Mouse (Mus musculus) liver, embryonic 15.5 days (tissue): ENCODE measurements around the gene Dhrs13. TPM values are rescaled to one million over a fixed set of nuclear protein-coding genes. Genes with fewer than 3 reads are reported as not detected.

Experiments used
- ATAC-seq: fragments of 200-750 bp; cut with Nextera tagmentation; 2 replicates; pipeline ENCODE4 v1.8.0; 2017; ENCODE audit warnings: moderate number of reproducible peaks, mild to moderate bottlenecking, moderate library complexity; ENCODE audit not compliant: insufficient read depth
- H3K27ac ChIP-seq: fragments of 300-500 bp; sonication (generic); replicated peaks from 2 replicates; pipeline ENCODE4 v1.5.1; 2015; ENCODE audit warnings: mild to moderate bottlenecking, inconsistent platforms
- H3K27me3 ChIP-seq: fragments of 300-500 bp; sonication (generic); 2 replicates; pipeline ENCODE4 v1.6.1; 2015; ENCODE audit warnings: mild to moderate bottlenecking, inconsistent platforms
- H3K36me3 ChIP-seq: fragments of 300-500 bp; sonication (generic); replicated peaks from 2 replicates; pipeline ENCODE4 v1.6.1; 2015; ENCODE audit warnings: moderate library complexity, mild to moderate bottlenecking, inconsistent platforms
- H3K4me1 ChIP-seq: fragments of 300-500 bp; sonication (generic); replicated peaks from 2 replicates; pipeline ENCODE4 v1.6.1; 2015; ENCODE audit warnings: inconsistent platforms
- H3K4me2 ChIP-seq: fragments of 300-500 bp; sonication (generic); 2 replicates; pipeline ENCODE4 v1.6.1; 2015; ENCODE audit warnings: moderate library complexity, mild to moderate bottlenecking, inconsistent platforms
- H3K4me3 ChIP-seq: fragments of 300-500 bp; sonication (generic); replicated peaks from 2 replicates; pipeline ENCODE4 v1.5.1; 2015; ENCODE audit warnings: mild to moderate bottlenecking, inconsistent platforms
- H3K9ac ChIP-seq: fragments of 300-500 bp; sonication (generic); 2 replicates; pipeline ENCODE4 v1.6.1; 2015; ENCODE audit warnings: moderate library complexity, mild to moderate bottlenecking, inconsistent platforms
- H3K9me3 ChIP-seq: fragments of 300-500 bp; sonication (generic); replicated peaks from 2 replicates; pipeline ENCODE4 v1.6.1; 2016; ENCODE audit warnings: inconsistent platforms
- WGBS: fragments of 180-500 bp; shearing (Covaris S2); methylation state at CpG from one replicate; pipeline ENCODE4 v1.1.7; 2015; ENCODE audit warnings: mixed read lengths; ENCODE audit not compliant: insufficient replicate concordance; 5-methylcytosine and 5-hydroxymethylcytosine counted together
- polyA plus RNA-seq: library from polyadenylated mRNA; unstranded; fragments of >200 nt; fragmentation: Nextera tagmentation; extraction: Ambion mirVana; gene quantifications from 2 replicates; pipeline ENCODE4 v1.2.1, GENCODE M21; 2015

The Dhrs13 gene
- polyA plus RNA-seq, 1 experiment from 2014 or later = 14.9 TPM

DNA sequence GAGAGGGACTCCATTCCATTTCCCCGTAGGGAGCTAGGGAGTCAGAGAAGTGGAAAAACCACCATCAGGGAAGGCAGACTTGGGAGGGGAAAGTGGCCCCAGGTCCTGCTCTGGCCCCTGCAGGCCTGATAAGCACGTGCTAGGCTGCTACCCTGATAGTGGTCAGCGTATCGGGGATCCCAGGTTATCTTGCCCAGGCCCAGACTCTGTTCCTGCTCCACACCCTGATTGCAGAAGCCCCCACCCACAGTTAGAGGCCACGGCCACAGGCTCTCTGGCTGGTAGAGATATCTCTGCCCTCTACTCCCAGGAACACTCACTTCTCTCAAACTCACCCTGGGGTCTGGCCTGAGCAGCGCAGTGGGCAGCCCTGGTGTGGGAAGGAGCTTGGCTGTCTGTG is 37.6 kb downstream of the Dhrs13 start:
- peaks cover 25% of the 10 kb centered on the region for H3K36me3 ChIP-seq
- H3K9ac ChIP-seq = peak overlapping the region; percentile 90
- H3K4me1 ChIP-seq = peaks cover 67% of the 10 kb centered on the region
- WGBS = 21% methylated on average over 6 of the region's 6 CpGs
- peak overlapping the region; percentile 78 for H3K4me2 ChIP-seq
- no peaks in the 10 kb centered on the region for H3K9me3 ChIP-seq
- H3K27me3 ChIP-seq = no peaks in the 10 kb centered on the region
- H3K27ac ChIP-seq = peak overlapping the region; percentile 100
- ATAC-seq = peak; percentile 71
- peak overlapping the region; percentile 69 for H3K4me3 ChIP-seq

DNA sequence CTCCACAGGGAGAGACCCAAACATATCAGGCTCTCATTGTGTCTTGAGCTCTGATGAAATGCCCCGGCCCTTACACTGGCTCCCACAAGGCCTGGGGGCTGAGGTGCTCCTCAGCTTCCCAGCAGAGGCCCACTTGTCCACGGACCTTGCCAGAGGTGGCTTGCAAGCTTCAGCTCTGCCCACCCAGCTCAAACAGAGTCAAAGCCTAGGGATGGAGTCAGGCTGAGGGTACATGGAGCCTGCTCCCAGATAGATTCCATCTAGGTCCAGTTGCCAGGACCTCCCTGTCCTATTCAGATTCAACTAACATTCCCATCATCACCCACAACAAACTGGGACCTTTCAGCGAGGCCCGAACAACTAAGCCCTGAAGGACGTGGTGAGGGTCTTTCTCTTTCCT is 39.9 kb downstream of the Dhrs13 start:
- H3K9me3 ChIP-seq = no peaks in the 10 kb centered on the region
- 37% methylated on average over 5 of the region's 5 CpGs for WGBS
- peaks cover 48% of the 10 kb centered on the region for H3K36me3 ChIP-seq
- H3K27me3 ChIP-seq = no peaks in the 10 kb centered on the region
- peak overlapping the region; percentile 69 for H3K4me3 ChIP-seq
- H3K27ac ChIP-seq = peak overlapping the region; percentile 100
- H3K4me1 ChIP-seq = peaks cover 67% of the 10 kb centered on the region
- no peak for ATAC-seq
- H3K4me2 ChIP-seq = peak overlapping the region; percentile 78
- H3K9ac ChIP-seq = peak overlapping the region; percentile 90

DNA sequence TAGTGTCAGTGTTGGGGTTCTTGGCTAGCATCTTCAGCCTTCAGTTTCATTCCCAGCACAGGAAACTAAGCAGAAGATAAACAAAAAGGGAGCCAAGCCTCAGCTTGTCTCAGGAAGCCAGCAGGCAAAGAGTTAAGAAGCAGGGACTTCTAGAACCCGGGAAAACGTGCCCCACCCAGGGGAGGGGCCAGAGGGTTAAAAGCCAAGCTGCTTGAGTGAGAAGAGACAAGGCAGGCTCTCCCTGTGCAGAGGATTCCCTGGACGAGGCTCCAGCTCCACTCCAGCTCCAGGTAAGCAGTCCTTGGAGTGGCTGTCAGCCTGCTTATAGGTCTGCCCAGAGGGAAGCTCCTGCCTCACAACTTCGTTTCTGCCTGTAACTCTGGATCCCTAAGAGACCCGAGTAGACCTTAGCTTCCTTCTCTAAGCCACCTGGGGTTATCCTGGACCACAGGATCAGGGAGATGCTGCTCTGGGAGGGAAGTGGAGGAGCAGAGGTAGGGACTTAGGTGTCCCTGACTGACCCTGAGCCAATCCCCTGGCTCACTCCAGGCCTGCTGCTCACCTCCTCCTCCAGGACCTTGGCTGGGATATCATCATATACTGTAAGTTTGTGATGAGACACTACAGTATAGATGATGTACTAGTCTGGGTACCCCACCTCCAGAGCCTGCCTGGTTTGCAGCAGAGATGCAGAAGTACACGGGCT is 40.5 kb downstream of the Dhrs13 start:
- 5% methylated on average over 6 of the region's 6 CpGs for WGBS
- peak overlapping the region; percentile 90 for H3K9ac ChIP-seq
- peak overlapping the region; percentile 69 for H3K4me3 ChIP-seq
- no peaks in the 10 kb centered on the region for H3K27me3 ChIP-seq
- peaks cover 54% of the 10 kb centered on the region for H3K36me3 ChIP-seq
- H3K4me2 ChIP-seq = peak overlapping the region; percentile 78
- peaks cover 62% of the 10 kb centered on the region for H3K4me1 ChIP-seq
- ATAC-seq = peak; percentile 11
- H3K27ac ChIP-seq = peak overlapping the region; percentile 100
- H3K9me3 ChIP-seq = no peaks in the 10 kb centered on the region

DNA sequence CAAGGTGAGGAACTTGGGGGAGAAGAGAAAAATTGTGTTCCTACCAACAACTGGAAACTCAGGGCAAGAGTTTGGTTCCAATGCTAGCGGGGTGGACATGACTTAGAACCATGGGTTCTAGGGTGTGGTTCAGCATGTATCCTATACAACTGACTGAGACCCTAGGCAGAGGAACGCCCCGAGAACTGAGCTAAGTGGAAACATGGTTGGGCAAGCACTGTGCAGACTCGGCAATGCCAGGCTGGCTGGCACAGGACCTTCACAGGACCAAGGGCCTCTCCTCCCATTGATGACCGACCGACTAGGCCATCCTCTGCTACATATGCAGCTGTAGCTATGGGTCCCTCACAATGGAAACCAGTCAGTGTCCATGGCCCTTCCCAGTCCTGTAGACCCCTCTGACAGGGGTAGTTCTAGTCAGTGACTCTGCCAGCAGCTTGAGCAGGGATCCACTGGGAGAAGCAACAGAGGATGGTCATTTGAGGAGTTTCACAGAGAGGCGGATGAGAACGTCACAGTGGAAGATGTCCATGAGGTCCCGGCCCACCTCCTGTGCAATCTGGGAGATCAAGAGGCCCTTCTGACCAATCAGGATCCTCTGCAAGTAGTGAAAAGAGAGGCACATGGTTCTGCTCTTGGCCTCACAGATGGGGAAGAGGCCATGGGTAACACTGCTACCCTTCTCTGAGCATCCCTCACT is 41.6 kb downstream of the Dhrs13 start:
- Histone ChIP-seq H3K4me3 (peak overlapping the region; percentile 69), H3K4me1 (peaks cover 60% of the 10 kb centered on the region)

DNA sequence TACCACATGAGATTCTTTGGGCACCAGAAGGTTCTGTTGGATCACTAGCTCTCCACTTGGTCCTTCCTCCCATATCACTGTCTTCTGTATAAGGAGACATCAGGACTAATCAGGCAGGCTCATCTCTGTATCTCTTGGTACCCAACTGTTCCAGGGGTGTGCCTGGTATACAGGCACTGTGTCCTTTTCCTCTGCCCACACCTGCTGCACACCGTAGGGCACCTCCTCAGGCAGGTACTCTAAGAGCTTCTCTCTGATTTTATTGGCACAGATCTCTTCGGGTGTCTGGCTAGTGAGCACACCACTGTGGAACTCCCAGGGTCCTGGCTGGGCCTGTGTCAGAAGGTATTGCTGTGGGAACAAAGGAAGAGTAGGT is 42.2 kb downstream of the Dhrs13 start:
- H3K36me3 ChIP-seq = peaks cover 62% of the 10 kb centered on the region
- peak overlapping the region; percentile 78 for H3K4me2 ChIP-seq
- peaks cover 60% of the 10 kb centered on the region for H3K4me1 ChIP-seq
- peak; percentile 61 for ATAC-seq
- WGBS = 28% methylated on average over 2 of the region's 2 CpGs
- H3K4me3 ChIP-seq = peak overlapping the region; percentile 69
- H3K27ac ChIP-seq = peak overlapping the region; percentile 100
- no peaks in the 10 kb centered on the region for H3K27me3 ChIP-seq
- peak overlapping the region; percentile 90 for H3K9ac ChIP-seq
- H3K9me3 ChIP-seq = no peaks in the 10 kb centered on the region

More for the DNA sequence above, 41.6 kb downstream of the Dhrs13 start:
- peaks cover 62% of the 10 kb centered on the region for H3K36me3 ChIP-seq
- no peaks in the 10 kb centered on the region for H3K9me3 ChIP-seq
- H3K4me2 ChIP-seq = peak overlapping the region; percentile 78
- H3K9ac ChIP-seq = peak overlapping the region; percentile 90
- WGBS = 40% methylated on average over 9 of the region's 9 CpGs
- peak overlapping the region; percentile 100 for H3K27ac ChIP-seq
- H3K27me3 ChIP-seq = no peaks in the 10 kb centered on the region
- ATAC-seq = peak; percentile 69

DNA sequence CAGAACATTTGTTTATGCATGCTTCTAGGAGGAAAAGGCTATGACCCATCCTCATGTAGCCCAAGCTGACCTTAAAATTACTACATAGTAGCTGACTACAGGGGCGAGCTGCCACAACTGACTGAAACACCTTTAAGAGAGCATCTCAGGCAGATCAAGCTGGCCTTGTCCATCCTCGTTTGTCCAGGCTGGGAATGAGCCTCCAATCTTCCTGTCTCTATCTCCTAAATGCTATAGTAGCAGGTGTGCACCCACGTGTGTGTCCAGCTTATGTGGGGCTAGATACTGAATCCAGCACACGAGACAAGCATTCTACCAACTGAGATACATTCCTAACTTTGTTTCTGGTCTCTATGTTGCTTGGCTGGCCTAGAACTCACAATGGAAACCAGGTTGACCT is 42.6 kb downstream of the Dhrs13 start:
- Histone ChIP-seq H3K4me3 (peak overlapping the region; percentile 69), H3K27ac (peak overlapping the region; percentile 100), H3K4me1 (peaks cover 61% of the 10 kb centered on the region), H3K9ac (peak overlapping the region; percentile 90), H3K36me3 (peaks cover 62% of the 10 kb centered on the region), H3K9me3 (no peaks in the 10 kb centered on the region), H3K27me3 (no peaks in the 10 kb centered on the region), H3K4me2 (peak overlapping the region; percentile 78)
- WGBS = 44% methylated on average over 4 of the region's 4 CpGs
- no peak for ATAC-seq

DNA sequence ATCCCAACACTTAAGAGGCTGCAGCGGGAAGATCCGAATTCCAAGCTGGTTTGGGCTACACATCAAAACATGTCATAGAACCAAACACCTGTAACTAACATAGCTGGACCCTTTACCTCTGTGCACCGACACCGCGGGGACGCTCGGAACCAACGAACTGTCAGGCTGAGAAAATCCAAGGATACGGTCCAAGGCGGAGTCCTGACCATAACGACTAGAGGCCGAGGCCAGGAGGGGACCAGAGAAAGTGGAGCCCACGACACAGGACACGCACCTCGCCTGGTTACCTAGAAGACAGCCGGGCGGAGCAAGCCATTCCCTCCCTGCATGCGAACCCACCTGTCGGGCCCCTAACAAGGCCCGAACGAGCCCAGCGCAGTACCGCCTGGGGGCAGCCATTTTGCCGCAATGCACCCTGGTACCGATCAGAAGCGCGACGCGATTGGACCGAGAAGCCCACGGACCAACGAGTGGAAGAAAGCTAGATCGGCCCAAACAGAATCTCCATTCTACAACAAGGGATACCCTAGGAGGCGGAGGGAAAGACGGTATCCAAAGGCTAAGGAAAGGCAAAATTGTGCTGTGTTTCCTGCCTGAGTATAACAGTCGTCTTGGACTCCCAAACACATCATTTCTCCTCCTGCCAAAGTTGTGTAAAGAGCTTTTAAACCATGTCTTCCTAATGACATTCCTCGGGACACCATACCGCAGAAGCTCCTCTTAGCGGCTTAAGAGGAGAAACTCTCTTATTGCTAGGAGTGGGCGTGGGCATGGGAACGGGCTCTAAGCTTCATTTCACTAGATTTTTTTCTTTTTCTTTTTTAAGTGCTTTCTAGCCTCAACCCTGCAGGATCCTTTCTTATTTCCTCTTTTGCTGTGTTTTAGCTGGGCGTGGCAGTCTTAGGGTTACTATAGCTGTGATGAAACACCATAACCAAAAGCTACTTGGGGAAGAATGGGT is 48.2 kb downstream of the Dhrs13 start, which contains the start of gene Eral1:
Gene Eral1 (minus strand): TSS at position 423 of the 961 bp plus-strand sequence.
- H3K4me1 ChIP-seq = peaks cover 45% of the 10 kb centered on the region
- no peaks in the 10 kb centered on the region for H3K9me3 ChIP-seq
- ATAC-seq = peak; percentile 89
- peaks cover 31% of the 10 kb centered on the region for H3K36me3 ChIP-seq
- H3K4me3 ChIP-seq = peak within 1 kb of the TSS; percentile 81
- no peaks in the 10 kb centered on the region; the same call in 1 of the 2 replicates for H3K27me3 ChIP-seq
- WGBS = under 1% methylated on average over 42 of the region's 42 CpGs
- peak within 1 kb of the TSS; percentile 87 for H3K4me2 ChIP-seq
- peak within 1 kb of the TSS; percentile 82 for H3K9ac ChIP-seq
- H3K27ac ChIP-seq = peak within 1 kb of the TSS; percentile 78

DNA sequence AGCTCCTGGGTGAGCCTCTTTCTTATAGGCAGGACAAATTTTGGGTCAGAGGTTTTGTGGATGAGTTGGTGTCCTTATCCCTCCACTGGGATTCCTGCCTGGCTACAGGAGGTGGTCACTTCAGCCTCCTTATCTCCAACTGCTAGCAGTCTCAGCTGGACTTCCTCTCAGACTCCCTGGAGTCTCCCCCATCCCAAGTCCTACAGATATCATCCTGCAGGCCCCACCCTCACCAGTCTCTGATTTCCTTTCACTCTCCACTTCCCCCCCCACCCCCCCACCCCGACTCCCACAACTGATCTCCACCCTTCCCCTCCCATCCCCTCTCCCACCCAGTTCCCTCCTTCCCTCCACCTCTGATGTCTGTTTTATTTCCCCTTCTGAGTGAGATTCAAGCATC is 51.5 kb downstream of the Dhrs13 start:
- Histone ChIP-seq H3K27ac (no peak overlapping the region), H3K4me3 (no peak overlapping the region), H3K27me3 (no peaks in the 10 kb centered on the region; the same call in 1 of the 2 replicates), H3K9me3 (no peaks in the 10 kb centered on the region), H3K9ac (no peak overlapping the region), H3K36me3 (no peaks in the 10 kb centered on the region), H3K4me2 (no peak overlapping the region), H3K4me1 (peaks cover 26% of the 10 kb centered on the region)
- WGBS = 5% methylated on average over 1 of the region's 1 CpGs
- ATAC-seq = no peak

DNA sequence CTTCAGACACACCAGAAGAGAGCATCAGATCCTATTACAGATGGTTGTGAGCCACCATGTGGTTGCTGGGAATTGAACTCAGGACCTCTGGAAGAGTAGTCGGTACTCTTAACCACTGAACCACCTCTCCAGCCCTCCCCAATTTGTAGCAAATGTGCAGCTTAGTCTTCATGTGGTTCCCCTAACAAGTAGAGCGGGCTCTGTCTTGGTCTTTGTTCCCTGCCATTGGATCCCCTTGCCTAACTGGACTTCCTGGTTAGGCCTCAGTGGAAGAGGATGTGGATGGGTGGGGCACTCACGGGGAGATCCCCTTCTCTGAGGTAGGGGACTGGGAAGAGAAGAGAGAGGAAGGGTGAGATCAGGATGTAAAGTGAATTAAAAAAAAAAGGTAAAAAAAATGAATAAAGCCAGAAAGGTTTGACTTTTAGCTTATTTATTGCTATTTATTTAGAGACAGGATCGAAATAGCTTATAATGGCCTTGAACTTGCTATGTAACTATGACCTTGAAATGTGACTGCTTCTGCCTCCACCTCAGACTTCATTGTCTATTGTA is 54.9 kb downstream of the Dhrs13 start:
- H3K9me3 ChIP-seq = no peaks in the 10 kb centered on the region
- 0 out of 2 replicates have a peak, but pooled peaks cover 6% of the 10 kb centered on the region for H3K4me1 ChIP-seq
- no peak overlapping the region for H3K9ac ChIP-seq
- H3K36me3 ChIP-seq = no peaks in the 10 kb centered on the region
- H3K27ac ChIP-seq = no peak overlapping the region
- WGBS = 63% methylated on average over 4 of the region's 4 CpGs
- no peak overlapping the region for H3K4me3 ChIP-seq
- ATAC-seq = no peak
- H3K27me3 ChIP-seq = no peaks in the 10 kb centered on the region; the same call in 1 of the 2 replicates
- H3K4me2 ChIP-seq = no peak overlapping the region
